In the genomic region with DNA sequence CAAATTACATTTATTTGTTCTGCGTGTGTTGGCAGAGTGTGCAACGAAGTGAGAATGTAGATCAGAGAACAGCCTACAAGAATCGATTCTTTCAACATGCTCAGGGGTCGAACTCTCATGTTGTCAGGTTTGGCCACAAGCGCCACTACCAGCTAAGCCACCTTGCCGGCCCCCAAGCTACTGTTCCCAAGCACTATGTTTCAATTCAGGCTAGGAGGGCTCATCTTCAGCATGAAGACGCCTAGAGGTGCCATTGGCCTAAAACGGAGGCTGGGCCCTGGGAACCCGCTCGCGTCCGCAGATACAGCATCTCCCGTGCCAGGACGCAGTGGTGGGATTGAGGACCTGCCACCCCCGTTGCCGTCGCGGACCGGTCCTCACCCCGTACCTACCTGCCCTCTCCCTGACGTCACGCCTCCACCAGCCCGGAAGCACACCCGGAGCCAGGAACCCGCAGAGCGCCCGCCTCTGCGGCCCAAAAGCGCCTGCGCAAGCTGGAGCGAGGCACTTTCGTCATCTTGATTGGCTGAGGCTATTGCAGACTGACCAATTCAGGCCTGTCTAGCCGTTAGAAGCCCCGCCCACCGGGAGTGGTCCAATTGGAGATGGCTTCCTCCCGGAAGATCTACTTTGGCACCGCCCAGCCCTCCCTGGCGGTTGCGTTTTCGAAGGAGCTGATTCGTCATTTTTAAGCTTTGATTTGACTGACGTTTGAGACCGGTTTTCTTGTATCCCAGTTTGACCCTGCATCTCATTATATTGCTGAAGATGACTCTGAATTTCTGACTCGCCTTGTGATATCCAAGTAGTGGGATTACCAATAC, we compare ENCODE assay signal across 8 mouse cellular contexts. TPM values are rescaled to one million over a fixed set of nuclear protein-coding genes. Genes with fewer than 3 reads are reported as not detected.
DNase-seq lines count a peak whose midpoint lies in the region; ATAC-seq and TF ChIP-seq lines count a peak whose summit lies in the region.

A gene (minus strand): TSS at position 431 of the 824 bp plus-strand sequence.

- H3K9me3 ChIP-seq in G1E (replicated peaks): no peaks in the 10 kb centered on the region
- H3K9me3 ChIP-seq in forebrain, embryonic 16.5 days (ENCODE audit: control insufficient read depth, low read length): no peaks in the 10 kb centered on the region
- H3K9me3 ChIP-seq in lung, embryonic 14.5 days (ENCODE audit: low read depth, low read length): no peaks in the 10 kb centered on the region

- under 1% methylated on average over 44 of the region's 44 CpGs for WGBS in forebrain, embryonic 16.5 days
- WGBS in lung, embryonic 14.5 days: under 1% methylated on average over 44 of the region's 44 CpGs
- WGBS in olfactory bulb, adult 2 months: under 1% methylated on average over 44 of the region's 44 CpGs
- under 1% methylated on average over 44 of the region's 44 CpGs for WGBS in thymus, adult 2 months

- peaks cover 38% of the 10 kb centered on the region for H3K36me3 ChIP-seq in G1E (replicated peaks)
- peaks cover 9% of the 10 kb centered on the region; the same call in 1 of the 2 replicates for H3K36me3 ChIP-seq in forebrain, embryonic 16.5 days (ENCODE audit: control insufficient read depth, insufficient read depth)
- peaks cover 18% of the 10 kb centered on the region; the same call in 1 of the 2 replicates for H3K36me3 ChIP-seq in lung, embryonic 14.5 days (ENCODE audit: insufficient read depth)
- H3K36me3 ChIP-seq in thymus, adult 2 months (ENCODE audit: control insufficient read depth, insufficient read depth, low read length): no peaks in the 10 kb centered on the region; the same call in 1 of the 2 replicates

- TF ChIP-seq CTCF in G1E (IDR thresholded peaks at IDR 0.05; ENCODE audit: low read depth, low read length): no peak
- TF ChIP-seq CTCF in layer of hippocampus, adult 2 months (conservative IDR thresholded peaks at IDR 0.05): 0 out of 2 replicates have a peak, but pooled peaks have one; percentile 22
- TF ChIP-seq CTCF in lung, embryonic 14.5 days (IDR thresholded peaks at IDR 0.05; ENCODE audit: low read depth): no peak
- TF ChIP-seq CTCF in olfactory bulb, adult 2 months (IDR thresholded peaks at IDR 0.05; ENCODE audit: insufficient read depth, low read depth, low read length): no peak
- TF ChIP-seq CTCF in thymus, adult 2 months (IDR thresholded peaks at IDR 0.05; ENCODE audit: borderline replicate concordance, control insufficient read depth, extremely low read depth, insufficient read depth, low read length, poor library complexity): peak; percentile 60; the same call in 1 of the 2 replicates

- H3K4me1 ChIP-seq in G1E (ENCODE audit: insufficient read depth, low read depth, low read length): peaks cover 36% of the 10 kb centered on the region
- H3K4me1 ChIP-seq in forebrain, embryonic 16.5 days (replicated peaks; ENCODE audit: control insufficient read depth, insufficient read depth, low read length): peaks cover 7% of the 10 kb centered on the region
- peaks cover 4% of the 10 kb centered on the region; the same call in 1 of the 2 replicates for H3K4me1 ChIP-seq in lung, embryonic 14.5 days (ENCODE audit: insufficient read depth)
- H3K4me1 ChIP-seq in olfactory bulb, adult 2 months (ENCODE audit: control insufficient read depth, insufficient read depth, low read length): peaks cover 3% of the 10 kb centered on the region
- peaks cover 7% of the 10 kb centered on the region for H3K4me1 ChIP-seq in thymus, adult 2 months (replicated peaks; ENCODE audit: control insufficient read depth, insufficient read depth, low read length)

- no peaks in the 10 kb centered on the region for H3K27me3 ChIP-seq in G1E (ENCODE audit: insufficient read depth, low read length)
- H3K27me3 ChIP-seq in forebrain, embryonic 16.5 days (replicated peaks; ENCODE audit: control insufficient read depth, insufficient read depth, low read length): no peaks in the 10 kb centered on the region
- no peaks in the 10 kb centered on the region for H3K27me3 ChIP-seq in lung, embryonic 14.5 days (ENCODE audit: insufficient read depth, low read length)
- H3K27me3 ChIP-seq in thymus, adult 2 months (ENCODE audit: control insufficient read depth, insufficient read depth, low read length): no peaks in the 10 kb centered on the region

- intact Hi-C loops in heart, postnatal 36 days (cut with DNase I): loop anchor here (1.0 to 5.0 kb wide), 2 partner anchors 20 to 828 kb away; no protein-coding TSS in a partner anchor

- peak; percentile 86 for TF ChIP-seq POLR2A in olfactory bulb, adult 2 months (IDR thresholded peaks at IDR 0.05; ENCODE audit: insufficient read depth, low read depth, low read length)
- TF ChIP-seq POLR2A in thymus, adult 2 months (IDR thresholded peaks at IDR 0.05; ENCODE audit: control insufficient read depth, extremely low read depth, insufficient read depth, low read length, poor library complexity): peak; percentile 85

- H3K4me3 ChIP-seq in G1E (ENCODE audit: low read depth, low read length): peak within 1 kb of the TSS; percentile 91
- H3K4me3 ChIP-seq in forebrain, embryonic 16.5 days (replicated peaks; ENCODE audit: low read length): peak within 1 kb of the TSS; percentile 82
- peak within 1 kb of the TSS; percentile 95 for H3K4me3 ChIP-seq in layer of hippocampus, adult 2 months
- peak within 1 kb of the TSS; percentile 83 for H3K4me3 ChIP-seq in lung, embryonic 14.5 days (ENCODE audit: low read depth, low read length)
- peak within 1 kb of the TSS; percentile 74 for H3K4me3 ChIP-seq in olfactory bulb, adult 2 months (ENCODE audit: insufficient read depth, low read depth, low read length)
- H3K4me3 ChIP-seq in thymus, adult 2 months (ENCODE audit: control insufficient read depth, insufficient read depth, low read length): peak within 1 kb of the TSS; percentile 75

- peak; percentile 97 for ATAC-seq in G1E (ENCODE audit: extremely low read depth, insufficient number of reproducible peaks, low FRiP score, poor library complexity, severe bottlenecking)
- ATAC-seq in forebrain, embryonic 16.5 days: peak; percentile 99
- ATAC-seq in lung, embryonic 14.5 days (ENCODE audit: insufficient read depth): peak; percentile 100

- DNase-seq in G1E (ENCODE audit: low spot score): peak; percentile 99
- peak; percentile 100 for DNase-seq in cerebellum, adult 18-20 months
- peak; percentile 96 to 98 for DNase-seq in heart, postnatal 36 days
- peak; percentile 98 to 100 for DNase-seq in layer of hippocampus, adult 2 months (ENCODE audit: low spot score in 2 of 2)
- peak; percentile 100 for DNase-seq in lung, embryonic 14.5 days
- peak; percentile 99 for DNase-seq in thymus, adult 2 months

- H3K4me2 ChIP-seq in forebrain, embryonic 16.5 days (ENCODE audit: low read length): peak within 1 kb of the TSS; percentile 84
- peak within 1 kb of the TSS; percentile 81 for H3K4me2 ChIP-seq in lung, embryonic 14.5 days

- H3K27ac ChIP-seq in forebrain, embryonic 16.5 days (ENCODE audit: low read length): peak within 1 kb of the TSS; percentile 64
- H3K27ac ChIP-seq in layer of hippocampus, adult 2 months: peak within 1 kb of the TSS; percentile 97
- 0 out of 2 replicates have a peak within 1 kb of the TSS, but pooled peaks have one; percentile 6 for H3K27ac ChIP-seq in lung, embryonic 14.5 days (ENCODE audit: low read depth)
- peak within 1 kb of the TSS; percentile 40 for H3K27ac ChIP-seq in olfactory bulb, adult 2 months (ENCODE audit: insufficient read depth, low read depth, low read length)
- peak within 1 kb of the TSS; percentile 1; the same call in 1 of the 2 replicates for H3K27ac ChIP-seq in thymus, adult 2 months (ENCODE audit: control insufficient read depth, insufficient read depth, low read length)

- peak within 1 kb of the TSS; percentile 88 for H3K9ac ChIP-seq in forebrain, embryonic 16.5 days (replicated peaks; ENCODE audit: low read depth, low read length)
- peak within 1 kb of the TSS; percentile 76 for H3K9ac ChIP-seq in lung, embryonic 14.5 days

RNA-seq across cellular contexts. Expression of the gene that starts here (rescaled TPM):
- total RNA-seq in G1E (2014; fragmentation: Nextera tagmentation) (71.8 and 73.7 TPM in 2 replicates), G1E (2017) (11.3 and 12.9 TPM in 2 replicates)
- 11.1 and 17.1 TPM in 2 replicates for polyA plus RNA-seq in G1E (2012)
- 26.8 and 31.0 TPM in 2 replicates for polyA plus RNA-seq in forebrain, embryonic 16.5 days (2015; fragmentation: Nextera tagmentation; extraction: Ambion mirVana)
- 10 to 100 TPM in 1 of 2 experiments, 1 to 10 TPM in 1; 7.5 to 11.0 TPM for total RNA-seq in heart, postnatal 36 days (2021)
- total RNA-seq in layer of hippocampus, adult 2 months (2021): 10 to 100 TPM; 31.9 to 35.9 TPM
- 18.5 and 20.4 TPM in 2 replicates for polyA plus RNA-seq in lung, embryonic 14.5 days (2014; fragmentation: Nextera tagmentation; extraction: Ambion mirVana)
- polyA plus RNA-seq in olfactory bulb, adult 2 months (2012; ENCODE audit: insufficient read depth, insufficient read length, low replicate concordance, missing spikeins): not detected in 2 replicates
- 63.1 and 65.3 TPM in 2 replicates for polyA plus RNA-seq in thymus, adult 2 months (2012; rRNA removed)

Comparison
In these comparisons a context has a peak if more than half of its experiments do, and no peak if none do; other contexts are left out.
1. Peak in every context shown above with its lines: DNase-seq, ATAC-seq, H3K4me3 ChIP-seq and H3K27ac ChIP-seq.
2. RNA of the gene that starts here (polyA plus RNA-seq): 63.1 to 65.3 TPM in thymus, adult 2 months, 26.8 to 31.0 TPM in forebrain, embryonic 16.5 days, 18.5 to 20.4 TPM in lung, embryonic 14.5 days and 11.1 to 17.1 TPM in G1E; not detected in olfactory bulb, adult 2 months; every median in the first group is over 10 times any median in the second.
3. CTCF ChIP-seq: peak in layer of hippocampus, adult 2 months (single experiment) and thymus, adult 2 months (single experiment); none in G1E (single experiment), lung, embryonic 14.5 days (single experiment) and olfactory bulb, adult 2 months (single experiment).
4. H3K27ac ChIP-seq: peak in every context shown above with its lines; median percentile 97 in layer of hippocampus, adult 2 months; 64 in forebrain, embryonic 16.5 days; 40 in olfactory bulb, adult 2 months; 6 in lung, embryonic 14.5 days; 1 in thymus, adult 2 months.